Mouse (Mus musculus) right cerebral cortex, postnatal 4 days (tissue): ENCODE measurements at regions not wholly inside any gene's neighbourhood (a gene's known extent, or its start where the extent isn't known, plus 50 kb on each side); places are given as distances from the start of the nearest gene placed in this dataset.

Experiments
- DNase-seq: peaks from one replicate; pipeline ENCODE4 v3.0.0-alpha.2; 2022

DNA sequence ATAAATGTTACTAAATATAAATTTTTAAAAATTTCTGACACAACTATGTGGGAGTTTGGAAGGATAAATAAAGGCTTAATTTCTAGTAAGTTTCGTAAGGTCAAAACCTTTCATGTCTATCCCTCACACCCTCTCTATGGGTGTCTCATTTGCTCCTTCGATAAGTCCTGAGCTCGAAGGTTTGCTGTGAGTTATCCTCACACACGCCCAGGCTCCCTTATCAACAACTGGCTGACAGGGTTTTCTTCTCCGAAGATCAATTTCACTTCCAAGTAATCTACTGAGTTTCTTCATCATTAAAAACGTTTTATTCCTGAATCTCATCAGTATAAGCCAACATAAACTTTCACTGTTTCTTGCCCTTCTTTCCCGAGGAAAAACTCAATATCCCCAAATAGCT is 416.0 kb upstream of the Nudt12 start:
- DNase-seq = no peak

DNA sequence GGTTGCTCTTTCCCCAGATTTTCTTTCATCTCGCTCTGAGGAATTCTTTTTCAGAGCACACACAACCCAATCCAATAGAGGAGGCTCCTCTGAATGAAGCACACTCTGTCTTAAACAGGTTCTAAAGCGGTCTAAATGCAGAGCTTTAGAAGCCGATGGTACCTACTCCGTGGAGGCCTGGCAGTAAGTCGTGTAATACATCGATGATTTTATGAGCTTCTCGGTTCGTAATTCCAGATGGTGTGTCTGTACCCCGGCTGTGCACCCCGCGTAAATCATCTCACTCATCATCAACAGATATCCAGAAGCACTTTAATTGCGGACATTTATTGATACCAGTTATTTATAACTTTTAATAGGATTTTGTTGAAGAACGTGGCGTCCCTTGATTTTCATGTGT is 408.3 kb upstream of the Nudt12 start:
- no peak for DNase-seq

DNA sequence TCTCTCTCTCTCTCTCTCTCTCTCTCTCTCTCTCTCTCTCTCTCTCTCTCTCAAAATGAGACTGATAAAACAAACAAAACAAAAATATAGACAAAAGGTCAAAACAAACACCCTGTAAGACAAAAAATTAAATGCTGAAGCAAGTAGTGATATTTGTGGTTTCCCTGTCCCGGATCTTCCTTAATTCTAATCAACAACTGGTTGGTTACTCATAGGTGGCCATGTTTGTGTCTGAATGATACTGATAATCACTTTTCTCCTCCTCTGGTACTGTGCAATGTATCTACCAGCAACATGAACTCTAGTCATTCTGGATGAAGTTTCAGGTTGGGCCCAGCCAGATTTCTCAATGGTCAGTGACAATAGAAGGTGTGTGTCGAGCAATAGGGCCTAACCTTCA is 396.1 kb upstream of the Nudt12 start:
- no peak for DNase-seq

DNA sequence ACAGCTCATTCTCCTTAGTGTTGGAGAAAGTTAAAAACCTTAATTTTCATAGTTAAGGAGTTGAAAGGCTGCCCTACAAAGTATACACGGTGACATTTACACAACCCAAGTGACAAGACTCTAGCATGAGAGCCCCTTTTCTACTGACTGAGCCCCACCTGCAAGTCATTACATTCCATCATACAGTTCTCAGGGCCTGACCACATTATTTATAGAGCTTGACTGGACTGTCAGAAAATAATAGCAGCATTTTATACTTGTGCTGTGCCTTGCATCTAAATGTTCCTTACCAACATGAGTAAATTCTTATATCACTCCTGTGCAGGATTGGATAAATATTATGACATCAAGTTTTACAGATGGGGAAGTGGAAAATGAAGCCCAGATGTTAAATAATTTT is 391.4 kb upstream of the Nudt12 start:
- DNase-seq = no peak

DNA sequence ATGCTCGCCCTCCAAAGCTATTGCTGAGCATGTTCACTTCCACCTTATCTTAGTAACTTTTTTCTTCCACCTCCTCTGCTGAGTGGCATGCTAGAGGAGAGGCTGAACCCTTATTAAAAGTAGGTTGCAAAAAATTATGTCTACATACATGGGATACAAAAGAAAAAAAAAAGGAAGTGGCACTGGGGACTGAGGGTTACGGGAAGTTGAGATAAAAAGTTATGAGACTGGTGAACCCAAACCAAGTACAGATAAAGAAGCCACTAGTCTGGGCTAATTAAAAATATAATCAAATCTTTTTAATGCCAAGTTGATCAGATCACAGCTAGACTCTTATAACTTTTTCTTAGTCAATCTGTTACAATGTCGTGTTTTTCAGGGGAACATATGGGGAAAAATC is 384.2 kb upstream of the Nudt12 start:
- no peak for DNase-seq

DNA sequence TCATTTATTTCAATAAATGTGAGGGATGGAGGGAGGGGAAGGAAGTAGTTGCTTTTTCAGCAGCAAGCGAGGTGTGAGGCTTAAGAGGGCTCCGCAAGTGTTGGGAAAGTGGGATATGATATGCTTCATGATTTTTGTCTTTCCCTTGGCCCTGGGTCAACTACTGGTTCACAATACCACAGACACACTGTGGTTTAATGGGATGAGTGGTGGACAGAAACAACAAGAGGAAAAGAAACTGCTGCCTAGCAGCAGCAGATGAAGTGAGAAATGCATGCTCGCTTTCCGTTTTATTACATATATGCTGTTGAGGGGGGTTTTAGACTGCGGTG is 369.9 kb upstream of the Nudt12 start:
- no peak for DNase-seq

DNA sequence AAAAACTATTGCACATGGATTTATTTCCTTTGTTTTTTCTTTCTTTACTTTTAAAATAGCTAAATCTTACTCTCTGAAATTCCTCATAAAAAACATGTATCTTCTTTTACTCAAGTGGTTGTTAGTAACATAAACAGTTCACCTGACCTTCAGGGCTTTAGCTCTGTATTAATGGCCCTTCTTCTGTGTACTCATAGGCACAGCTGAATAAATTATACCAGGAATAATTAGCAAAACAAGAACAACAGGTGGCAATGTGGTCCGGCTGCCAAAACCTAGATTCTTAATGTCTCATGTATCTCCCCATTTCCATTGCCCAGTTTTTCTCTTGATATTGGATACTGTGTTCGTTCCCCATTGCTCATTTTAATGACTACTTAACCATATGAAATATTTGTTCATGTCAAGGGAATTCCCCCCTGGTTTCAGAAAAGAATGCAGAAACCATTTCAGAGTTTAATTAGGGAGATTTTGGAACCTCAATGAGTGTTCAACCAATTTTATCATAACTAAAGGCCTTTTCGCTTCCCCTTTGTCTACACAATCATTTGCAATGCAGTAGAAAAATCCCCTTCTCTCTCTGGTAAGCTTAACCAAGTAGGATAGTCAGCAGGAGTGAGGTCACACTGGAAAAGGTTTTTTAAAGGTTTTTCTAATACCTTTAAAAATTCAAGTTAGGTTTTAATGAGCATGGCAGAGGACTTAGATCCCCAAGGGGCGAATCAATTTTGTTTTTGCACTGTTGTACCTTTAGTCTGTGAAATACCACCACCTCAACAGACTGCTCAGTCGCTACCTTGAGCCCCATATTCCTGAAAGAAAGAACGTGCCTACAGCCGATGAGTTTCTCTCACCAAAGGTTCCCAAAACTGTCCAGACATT is 369.3 kb upstream of the Nudt12 start:
- DNase-seq = no peak

DNA sequence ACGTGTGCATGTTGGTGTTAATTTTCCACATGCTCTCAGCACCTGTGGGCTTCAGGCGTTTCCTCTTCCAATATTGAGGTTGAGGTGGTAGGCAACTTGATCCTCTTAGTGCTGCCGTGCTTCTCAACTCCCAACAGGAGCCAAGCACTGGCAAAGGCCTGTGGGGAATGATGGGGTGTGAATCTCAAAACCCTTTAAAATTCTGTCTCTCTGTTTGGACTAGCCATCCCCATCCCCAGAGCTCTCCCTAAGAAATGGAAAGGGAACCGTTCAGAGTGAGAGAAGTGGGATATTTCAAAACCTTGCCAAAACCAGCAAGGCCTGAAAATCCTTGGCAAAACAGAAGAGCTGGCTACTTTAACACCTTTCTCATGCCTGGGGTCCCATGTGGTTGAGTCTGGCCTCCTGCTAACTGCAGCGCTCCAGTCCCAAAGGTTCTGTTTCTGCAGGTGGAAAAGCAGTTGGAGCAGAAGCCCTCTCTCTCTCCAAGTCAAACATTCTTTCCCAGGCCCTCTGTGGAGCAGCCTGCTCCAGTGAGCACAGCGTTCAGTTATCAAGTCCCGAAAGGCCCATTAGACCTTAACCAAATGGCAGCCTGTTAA is 360.4 kb upstream of the Nudt12 start:
- no peak for DNase-seq

DNA sequence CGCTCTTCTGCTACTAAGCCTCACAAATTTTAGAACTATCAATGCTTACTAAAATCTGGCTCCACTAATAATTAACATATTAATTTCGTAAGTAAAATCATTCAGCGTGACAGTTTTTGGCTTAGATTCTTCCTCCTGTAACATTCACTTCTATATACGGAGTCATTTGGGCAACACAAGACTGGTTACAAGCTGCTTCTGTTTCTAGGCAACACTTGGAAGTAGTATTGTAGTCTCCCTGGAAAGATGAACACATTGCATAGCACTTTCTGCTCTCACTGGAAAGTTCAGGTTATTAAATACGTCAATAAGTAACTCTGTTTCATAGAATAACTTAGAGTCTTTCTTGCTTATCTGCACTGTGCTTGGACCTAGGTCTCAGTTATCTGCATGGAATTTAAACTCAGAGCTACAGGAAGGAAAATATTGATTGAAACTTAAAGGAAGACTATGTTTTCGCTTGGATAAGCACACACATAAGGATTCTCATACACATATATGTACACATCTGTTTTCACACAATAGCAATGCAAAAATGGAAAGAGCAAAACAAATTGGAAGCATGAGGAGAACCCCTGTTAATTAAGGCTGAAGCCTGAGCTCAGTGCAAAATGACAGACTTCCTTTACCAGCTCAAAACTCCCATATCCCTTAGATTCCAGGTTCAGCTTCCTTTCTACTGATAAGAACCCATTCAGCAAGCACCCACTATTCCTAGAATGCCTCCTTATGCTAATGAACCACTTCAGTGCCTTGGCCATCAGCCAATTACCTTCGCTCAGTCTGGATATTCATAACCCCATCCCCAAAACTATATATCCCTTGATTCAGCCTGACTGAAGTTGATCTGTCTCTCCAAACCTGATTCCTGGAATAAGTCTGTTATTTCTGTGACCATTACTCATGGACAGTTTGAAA is 356.7 kb upstream of the Nudt12 start:
- DNase-seq = no peak

DNA sequence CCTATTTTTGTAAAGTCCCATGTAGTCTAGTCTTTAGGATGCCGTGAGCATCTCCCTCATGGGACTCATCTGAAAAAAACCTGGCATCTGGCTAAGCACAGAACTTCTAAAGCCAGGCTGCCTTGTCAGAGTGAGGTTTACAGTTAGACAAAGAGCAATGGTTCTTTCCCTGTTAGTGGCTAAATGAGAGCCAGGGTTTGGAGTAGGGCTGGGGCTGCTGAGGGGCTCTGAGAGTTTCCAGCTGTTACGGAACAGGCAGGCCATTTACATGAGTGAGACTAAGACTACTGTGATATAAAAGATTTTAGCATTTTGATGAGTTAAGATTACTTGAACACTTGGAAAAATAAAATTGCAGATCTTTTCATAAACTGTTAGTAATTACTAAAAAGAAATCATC is 352.2 kb upstream of the Nudt12 start:
- no peak for DNase-seq

DNA sequence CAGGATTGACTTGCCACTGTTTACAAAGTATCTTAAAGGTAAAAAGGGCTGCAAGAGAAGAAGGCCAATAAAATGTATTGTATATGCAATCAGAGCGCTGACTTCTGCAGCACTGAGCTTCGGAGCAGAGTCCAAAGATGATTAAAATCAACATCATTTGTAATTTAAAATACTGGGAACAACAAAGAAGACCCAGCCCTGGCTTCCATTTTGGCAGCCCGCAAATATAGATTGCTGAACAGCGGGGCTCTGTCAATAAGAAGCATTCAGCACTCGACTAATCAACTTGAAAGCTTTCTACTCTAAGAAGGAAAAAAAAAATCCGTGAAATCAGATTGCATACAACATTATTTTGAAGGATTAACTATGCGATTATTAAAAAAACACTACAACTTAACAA is 348.9 kb upstream of the Nudt12 start:
- no peak for DNase-seq

DNA sequence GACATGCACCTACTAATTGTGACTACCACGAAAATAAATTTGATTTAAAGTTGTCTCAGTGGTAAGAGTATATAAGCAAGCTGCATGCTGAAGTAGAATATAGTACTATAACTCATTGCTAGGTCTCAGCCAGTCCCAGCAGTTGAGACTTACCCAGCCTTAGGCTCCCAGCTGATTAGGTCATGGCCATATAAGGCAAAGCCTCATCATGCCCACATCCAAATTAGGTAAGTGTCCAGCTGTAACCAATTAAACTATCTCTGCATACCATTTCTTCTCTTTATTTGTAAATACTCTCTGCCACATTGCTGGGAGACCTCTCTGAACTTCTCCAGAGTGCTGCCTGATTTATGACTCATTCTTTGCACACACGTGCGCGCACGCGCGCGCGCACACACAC is 347.9 kb upstream of the Nudt12 start:
- DNase-seq = no peak

DNA sequence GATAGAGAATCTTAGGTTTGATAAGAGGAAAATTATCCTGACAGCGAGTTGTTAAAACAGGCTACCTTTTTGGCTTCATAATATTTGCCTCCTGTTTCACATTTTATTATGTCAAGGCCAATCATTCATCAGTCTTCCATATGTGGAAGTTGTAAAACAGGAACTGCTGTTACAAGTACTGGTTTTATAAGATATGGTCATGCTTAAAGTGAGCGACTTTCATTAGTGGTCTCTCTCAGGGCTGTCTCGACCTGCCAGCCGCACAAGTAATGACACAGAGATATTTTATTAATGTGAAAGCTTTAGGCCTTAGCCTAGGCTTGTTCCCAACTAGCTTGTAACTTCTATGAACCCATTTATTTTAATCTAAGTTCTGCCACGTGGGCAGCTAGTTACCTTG is 346.3 kb upstream of the Nudt12 start:
- DNase-seq = no peak

DNA sequence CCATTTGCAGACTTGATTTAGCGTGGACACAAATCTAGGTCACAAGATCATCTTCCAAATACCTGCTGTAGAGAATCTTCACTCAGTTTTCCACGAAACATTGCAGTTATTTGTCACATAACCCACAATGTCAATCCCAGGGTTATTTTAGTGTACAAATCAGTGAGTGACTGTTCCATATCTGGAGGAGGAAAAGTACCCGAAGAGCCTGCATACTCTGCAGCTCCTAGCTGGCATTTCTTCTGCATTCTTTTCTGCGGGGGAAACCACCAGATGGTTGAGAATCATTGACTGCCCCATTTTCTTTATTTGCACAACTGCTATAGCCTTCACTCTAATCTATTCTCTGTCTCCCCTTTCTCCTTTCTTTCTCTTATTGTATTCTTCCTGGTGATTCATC is 332.4 kb upstream of the Nudt12 start:
- no peak for DNase-seq

DNA sequence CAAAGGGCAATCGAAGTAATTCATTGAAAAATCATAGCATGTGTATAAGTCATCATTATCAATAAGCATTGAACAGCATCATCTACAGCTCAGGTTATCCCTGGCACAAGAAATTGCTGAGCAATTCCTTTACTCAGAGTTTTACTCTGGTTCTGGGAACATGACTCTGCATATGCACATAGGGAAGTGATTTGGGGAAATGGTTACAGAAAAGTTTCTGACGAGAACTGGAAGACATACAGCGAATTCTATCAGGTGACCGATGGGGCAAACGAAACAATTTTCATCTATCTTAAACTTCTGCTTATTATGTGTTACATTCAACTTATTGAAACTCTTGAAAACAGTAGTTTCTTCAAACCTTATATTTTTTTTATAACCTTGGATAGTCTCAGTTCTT is 284.8 kb upstream of the Nudt12 start:
- DNase-seq = no peak

DNA sequence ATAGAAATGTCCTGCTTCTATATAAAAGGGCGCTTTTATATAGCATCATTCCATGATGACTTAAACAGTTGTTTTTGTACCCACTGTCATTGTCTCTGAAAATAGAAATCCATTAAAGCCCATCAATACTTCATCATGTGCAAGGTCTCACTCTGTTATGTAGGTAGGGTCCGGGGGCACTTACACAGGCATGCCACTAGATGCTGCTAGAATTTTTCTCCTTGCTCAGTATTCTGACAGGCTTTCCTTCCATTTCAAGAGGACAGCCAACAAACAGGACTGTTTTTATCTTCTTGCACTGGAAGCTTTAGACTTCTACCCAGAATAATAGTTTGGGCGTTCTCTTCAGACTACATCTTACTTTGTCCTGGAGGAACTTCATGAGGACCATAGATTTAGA is 268.2 kb upstream of the Nudt12 start:
- DNase-seq = peak; percentile 5

DNA sequence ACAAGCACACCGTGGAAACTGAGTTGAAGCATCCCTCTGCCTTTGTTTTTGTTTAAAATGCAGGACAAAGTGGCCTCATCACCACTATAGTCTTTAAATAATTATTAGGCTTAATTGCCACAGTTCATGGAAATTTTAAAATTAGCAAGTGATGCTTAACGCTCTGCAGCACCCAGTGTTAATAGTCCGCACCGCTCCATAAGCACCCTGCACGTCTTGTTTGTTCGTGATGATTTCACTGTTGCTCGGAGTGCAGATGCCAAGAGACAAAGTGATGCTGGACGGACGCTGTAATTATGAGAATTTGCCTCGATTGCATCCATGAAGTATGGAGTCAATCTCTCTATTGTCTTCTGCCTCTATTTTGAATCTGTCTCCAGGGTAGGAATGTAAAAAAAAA is 266.6 kb upstream of the Nudt12 start:
- DNase-seq = no peak

DNA sequence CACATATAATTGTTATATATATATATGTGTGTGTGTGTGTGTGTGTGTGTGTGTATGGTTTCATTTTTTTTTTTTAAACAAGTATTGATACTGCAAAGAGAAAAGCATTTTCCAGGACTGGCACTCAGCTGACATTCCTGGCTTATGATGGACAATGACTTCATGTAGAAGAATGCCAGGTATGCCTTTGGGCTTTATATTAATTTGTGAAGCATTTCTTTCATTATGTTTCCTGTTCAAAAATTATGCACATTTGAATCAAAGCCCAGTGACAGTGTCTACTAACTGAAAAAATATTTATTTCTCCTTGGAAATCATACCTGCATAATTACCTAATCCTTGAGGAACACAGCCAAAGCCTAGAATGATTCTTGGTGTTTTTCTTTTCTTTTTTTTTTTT is 256.4 kb upstream of the Nudt12 start:
- DNase-seq = no peak

DNA sequence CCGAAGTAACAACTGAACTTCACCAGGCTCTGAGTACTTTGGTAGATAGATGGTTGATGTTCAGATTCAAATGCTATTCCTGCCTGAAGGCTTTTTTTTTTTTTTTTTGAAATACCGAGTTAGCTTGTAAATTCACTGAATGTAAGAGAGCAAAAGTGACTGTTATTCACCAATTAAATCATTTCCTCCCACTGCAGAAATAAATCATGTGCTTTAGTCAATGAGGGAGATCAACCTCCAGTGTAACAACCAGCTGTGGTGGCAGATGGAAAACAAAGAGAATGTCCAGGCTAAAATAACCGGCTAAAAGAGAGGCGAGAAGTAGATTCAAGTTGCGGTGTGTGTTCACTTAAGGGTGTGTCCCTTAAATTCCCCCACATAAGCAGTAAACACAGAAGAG is 235.8 kb upstream of the Nudt12 start:
- DNase-seq = no peak

DNA sequence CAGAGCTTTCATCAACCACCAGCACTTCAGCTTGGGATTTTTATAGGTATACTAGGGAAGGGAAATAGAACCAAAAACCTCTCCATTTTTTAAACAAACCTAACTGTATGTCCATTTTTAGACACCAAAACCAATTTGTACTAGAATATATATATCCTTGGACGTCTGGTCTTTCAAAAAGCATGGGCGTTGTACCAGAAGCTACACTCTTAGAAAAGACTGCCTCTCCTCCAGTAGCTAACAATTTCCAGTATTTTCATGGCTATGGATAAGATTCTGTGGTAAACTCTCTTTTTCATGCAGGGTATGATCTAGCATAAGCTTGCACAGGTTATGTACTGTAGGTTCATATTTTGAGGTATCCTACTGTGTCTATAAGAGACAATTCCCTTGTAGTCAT is 219.1 kb upstream of the Nudt12 start:
- no peak for DNase-seq
